Mouse (Mus musculus): Measurements from ENCODE around the gene Mmp7. TPM values are rescaled to one million over a fixed set of nuclear protein-coding genes. Genes with fewer than 3 reads are reported as not detected.

The Mmp7 gene
- total and polyA plus RNA-seq, 2 experiments from 2014 or later, result not detected

GRCm38 (mm10) chr9:7693961-7694360 lies 2.1 kb downstream of the Mmp7 start:
- H3K9me3 ChIP-seq (ENCODE audit: low read length), result no peaks in the 10 kb centered on the region
- no peak for TF ChIP-seq CTCF (IDR thresholded peaks at IDR 0.05; ENCODE audit: low read depth)
- ATAC-seq (no peak), DNase-seq (ENCODE audit: low spot score) (no peak)
- H3K4me3 ChIP-seq (ENCODE audit: low read length), result no peak overlapping the region
- H3K36me3 ChIP-seq (ENCODE audit: insufficient read depth, low read length), result no peaks in the 10 kb centered on the region
- WGBS, result 92% methylated on average over 3 of the region's 3 CpGs
- no peaks in the 10 kb centered on the region; the same call in 1 of the 2 replicates for H3K4me1 ChIP-seq (ENCODE audit: insufficient read depth, low read length)
- no peak overlapping the region for H3K4me2 ChIP-seq (ENCODE audit: low read depth, low read length)
- H3K9ac ChIP-seq (replicated peaks; ENCODE audit: low read length), result no peak overlapping the region
- H3K27me3 ChIP-seq (ENCODE audit: insufficient read depth, low read length), result no peaks in the 10 kb centered on the region
- H3K27ac ChIP-seq, result no peak overlapping the region

- WGBS, result 90% methylated on average over 3 of the region's 3 CpGs
- no peaks in the 10 kb centered on the region for H3K36me3 ChIP-seq (ENCODE audit: insufficient read depth, low read length)
- H3K4me2 ChIP-seq (ENCODE audit: low read depth, low read length), result no peak overlapping the region
- DNase-seq (ENCODE audit: low spot score) (no peak), ATAC-seq (no peak)
- H3K9ac ChIP-seq (replicated peaks; ENCODE audit: low read length), result no peak overlapping the region
- H3K9me3 ChIP-seq (ENCODE audit: low read length), result no peaks in the 10 kb centered on the region
- no peak overlapping the region for H3K27ac ChIP-seq
- no peaks in the 10 kb centered on the region for H3K27me3 ChIP-seq (ENCODE audit: insufficient read depth, low read length)
- no peaks in the 10 kb centered on the region for H3K4me1 ChIP-seq (ENCODE audit: insufficient read depth, low read length)
- H3K4me3 ChIP-seq (ENCODE audit: low read length), result no peak overlapping the region
- no peak for TF ChIP-seq CTCF (IDR thresholded peaks at IDR 0.05; ENCODE audit: low read depth)
Observed at GRCm38 (mm10) chr9:7695646-7696045, 3.8 kb downstream of the Mmp7 start.

GRCm38 (mm10) chr9:7708698-7709097 lies 16.8 kb downstream of the Mmp7 start:
- Histone ChIP-seq H3K27me3 (ENCODE audit: insufficient read depth, low read length) (no peaks in the 10 kb centered on the region), H3K4me3 (ENCODE audit: low read length) (no peak overlapping the region), H3K4me1 (ENCODE audit: insufficient read depth, low read length) (no peaks in the 10 kb centered on the region), H3K27ac (no peak overlapping the region), H3K9ac (replicated peaks; ENCODE audit: low read length) (no peak overlapping the region), H3K4me2 (ENCODE audit: low read depth, low read length) (no peak overlapping the region), H3K36me3 (ENCODE audit: insufficient read depth, low read length) (no peaks in the 10 kb centered on the region), H3K9me3 (ENCODE audit: low read length) (no peaks in the 10 kb centered on the region)
- TF ChIP-seq CTCF (IDR thresholded peaks at IDR 0.05; ENCODE audit: low read depth), result no peak
- ATAC-seq (no peak), DNase-seq (ENCODE audit: low spot score) (no peak)
- WGBS, result 83% methylated on average over 6 of the region's 6 CpGs

GRCm38 (mm10) chr9:7711196-7711595 lies 19.3 kb downstream of the Mmp7 start:
- no peaks in the 10 kb centered on the region for H3K4me1 ChIP-seq (ENCODE audit: insufficient read depth, low read length)
- no peak overlapping the region for H3K4me3 ChIP-seq (ENCODE audit: low read length)
- TF ChIP-seq CTCF (IDR thresholded peaks at IDR 0.05; ENCODE audit: low read depth), result no peak
- WGBS, result 77% methylated on average over 4 of the region's 4 CpGs
- no peak overlapping the region for H3K4me2 ChIP-seq (ENCODE audit: low read depth, low read length)
- no peaks in the 10 kb centered on the region for H3K27me3 ChIP-seq (ENCODE audit: insufficient read depth, low read length)
- H3K36me3 ChIP-seq (ENCODE audit: insufficient read depth, low read length), result no peaks in the 10 kb centered on the region
- H3K9ac ChIP-seq (replicated peaks; ENCODE audit: low read length), result no peak overlapping the region
- no peak overlapping the region for H3K27ac ChIP-seq
- no peak for ATAC-seq
- no peaks in the 10 kb centered on the region for H3K9me3 ChIP-seq (ENCODE audit: low read length)
- no peak for DNase-seq (ENCODE audit: low spot score)

- peak; percentile 63 for ATAC-seq
- peak; percentile 78 for TF ChIP-seq CTCF (IDR thresholded peaks at IDR 0.05; ENCODE audit: low read depth)
- no peak overlapping the region for H3K4me2 ChIP-seq (ENCODE audit: low read depth, low read length)
Observed at GRCm38 (mm10) chr9:7714062-7714907, 22.4 kb downstream of the Mmp7 start.

GRCm38 (mm10) chr9:7714908-7715175 lies 23.0 kb downstream of the Mmp7 start:
- Histone ChIP-seq H3K4me3 (ENCODE audit: low read length) (no peak overlapping the region), H3K4me2 (ENCODE audit: low read depth, low read length) (no peak overlapping the region), H3K36me3 (ENCODE audit: insufficient read depth, low read length) (no peaks in the 10 kb centered on the region), H3K27me3 (ENCODE audit: insufficient read depth, low read length) (no peaks in the 10 kb centered on the region), H3K4me1 (ENCODE audit: insufficient read depth, low read length) (no peaks in the 10 kb centered on the region), H3K27ac (no peak overlapping the region), H3K9ac (replicated peaks; ENCODE audit: low read length) (no peak overlapping the region), H3K9me3 (ENCODE audit: low read length) (no peaks in the 10 kb centered on the region)
- 81% methylated on average over 2 of the region's 2 CpGs for WGBS
- no peak for TF ChIP-seq CTCF (IDR thresholded peaks at IDR 0.05; ENCODE audit: low read depth)
- ATAC-seq, result no peak
- DNase-seq (ENCODE audit: low spot score), result no peak

More at GRCm38 (mm10) chr9:7714062-7714907, 22.4 kb downstream of the Mmp7 start:
- no peak overlapping the region for H3K4me3 ChIP-seq (ENCODE audit: low read length)
- no peaks in the 10 kb centered on the region for H3K36me3 ChIP-seq (ENCODE audit: insufficient read depth, low read length)
- no peaks in the 10 kb centered on the region for H3K27me3 ChIP-seq (ENCODE audit: insufficient read depth, low read length)
- no peaks in the 10 kb centered on the region for H3K4me1 ChIP-seq (ENCODE audit: insufficient read depth, low read length)
- H3K27ac ChIP-seq, result no peak overlapping the region
- no peak overlapping the region for H3K9ac ChIP-seq (replicated peaks; ENCODE audit: low read length)
- DNase-seq (ENCODE audit: low spot score), result peak; percentile 80
- H3K9me3 ChIP-seq (ENCODE audit: low read length), result no peaks in the 10 kb centered on the region
- 39% methylated on average over 4 of the region's 4 CpGs for WGBS

- DNase-seq (ENCODE audit: low spot score) (no peak), ATAC-seq (no peak)
- H3K27ac ChIP-seq, result no peak overlapping the region
- no peaks in the 10 kb centered on the region for H3K36me3 ChIP-seq (ENCODE audit: insufficient read depth, low read length)
- no peak for TF ChIP-seq CTCF (IDR thresholded peaks at IDR 0.05; ENCODE audit: low read depth)
- no peaks in the 10 kb centered on the region for H3K27me3 ChIP-seq (ENCODE audit: insufficient read depth, low read length)
- no peak overlapping the region for H3K9ac ChIP-seq (replicated peaks; ENCODE audit: low read length)
- H3K4me2 ChIP-seq (ENCODE audit: low read depth, low read length), result no peak overlapping the region
- no peak overlapping the region for H3K4me3 ChIP-seq (ENCODE audit: low read length)
- WGBS, result 96% methylated on average over 1 of the region's 1 CpGs
- no peaks in the 10 kb centered on the region for H3K4me1 ChIP-seq (ENCODE audit: insufficient read depth, low read length)
- no peaks in the 10 kb centered on the region for H3K9me3 ChIP-seq (ENCODE audit: low read length)
Observed at GRCm38 (mm10) chr9:7721543-7721942, 29.7 kb downstream of the Mmp7 start.
